Mouse (Mus musculus) adrenal gland, adult 2 months (tissue): Measurements from ENCODE around the gene Ssx2ip. TPM values are rescaled to one million over a fixed set of nuclear protein-coding genes. Genes with fewer than 3 reads are reported as not detected.

Experiments
- DNase-seq: peaks from one replicate; pipeline ENCODE4 v3.0.0; 2021
- long read RNA-seq: library from polyadenylated mRNA; stranded (forward); transcript quantifications from one replicate; pipeline ENCODE4 v2.0.0, GENCODE M21; 2021
- polyA plus RNA-seq: library from polyadenylated mRNA; depleted of rRNA; stranded (reverse); fragments of >200 nt; gene quantifications from 2 replicates; pipeline ENCODE4 v1.2.3, GENCODE M21; 2012; rRNA removed
- total RNA-seq, 2 experiments: library from RNA; stranded (reverse); gene quantifications; 2 replicates each; pipeline ENCODE4 v1.2.3; 2021

Ssx2ip gene
- total RNA-seq (10 to 100 TPM in 1 of 2 experiments, 1 to 10 TPM in 1; 5.1 to 10.1 TPM), polyA plus RNA-seq (1.5 and 1.6 TPM in 2 replicates)
- long read RNA-seq, partial matches to known transcripts = 0 of 20 reads
- long read RNA-seq, other reads (novel, unspliced or antisense) = 13 of 20 reads

GRCm38 (mm10) chr3:146404311-146405201 is at the start of gene Ssx2ip:
Gene Ssx2ip (plus strand): TSS chr3:146404642.
- DNase-seq = peak; percentile 100

- DNase-seq = no peak
Measured at GRCm38 (mm10) chr3:146355146-146355545, 49.3 kb upstream of the Ssx2ip start.

- no peak for DNase-seq
Measured at GRCm38 (mm10) chr3:146365471-146365870, 39.0 kb upstream of the Ssx2ip start.

GRCm38 (mm10) chr3:146367058-146367457 is 37.4 kb upstream of the Ssx2ip start:
- DNase-seq = no peak

- DNase-seq = no peak
Measured at GRCm38 (mm10) chr3:146370553-146371095, 33.8 kb upstream of the Ssx2ip start.

GRCm38 (mm10) chr3:146371201-146371600 is 33.2 kb upstream of the Ssx2ip start:
- peak; percentile 18 for DNase-seq

GRCm38 (mm10) chr3:146374596-146375175 is 29.8 kb upstream of the Ssx2ip start:
- DNase-seq = no peak

GRCm38 (mm10) chr3:146375224-146375657 is 29.2 kb upstream of the Ssx2ip start:
- DNase-seq = no peak

- DNase-seq = no peak
Measured at GRCm38 (mm10) chr3:146376337-146377130, 27.9 kb upstream of the Ssx2ip start.

- no peak for DNase-seq
Measured at GRCm38 (mm10) chr3:146377216-146377615, 27.2 kb upstream of the Ssx2ip start.

GRCm38 (mm10) chr3:146378753-146379152 is 25.7 kb upstream of the Ssx2ip start:
- DNase-seq = no peak

- no peak for DNase-seq
Measured at GRCm38 (mm10) chr3:146379740-146380466, 24.5 kb upstream of the Ssx2ip start.

- DNase-seq = no peak
Measured at GRCm38 (mm10) chr3:146380874-146381273, 23.6 kb upstream of the Ssx2ip start.

- DNase-seq = no peak
Measured at GRCm38 (mm10) chr3:146381471-146381870, 23.0 kb upstream of the Ssx2ip start.

- DNase-seq = no peak
Measured at GRCm38 (mm10) chr3:146386800-146387199, 17.6 kb upstream of the Ssx2ip start.

- no peak for DNase-seq
Measured at GRCm38 (mm10) chr3:146392656-146393321, 11.7 kb upstream of the Ssx2ip start.

- no peak for DNase-seq
Measured at GRCm38 (mm10) chr3:146393641-146394100, 10.8 kb upstream of the Ssx2ip start.

GRCm38 (mm10) chr3:146396256-146396655 is 8.2 kb upstream of the Ssx2ip start:
- DNase-seq = no peak

GRCm38 (mm10) chr3:146396934-146397333 is 7.5 kb upstream of the Ssx2ip start:
- DNase-seq = no peak

- no peak for DNase-seq
Measured at GRCm38 (mm10) chr3:146397847-146398246, 6.6 kb upstream of the Ssx2ip start.

GRCm38 (mm10) chr3:146399203-146399602 is 5.2 kb upstream of the Ssx2ip start:
- no peak for DNase-seq
